Mouse (Mus musculus): ENCODE results near the gene Asb7.

Asb7 gene

DNA sequence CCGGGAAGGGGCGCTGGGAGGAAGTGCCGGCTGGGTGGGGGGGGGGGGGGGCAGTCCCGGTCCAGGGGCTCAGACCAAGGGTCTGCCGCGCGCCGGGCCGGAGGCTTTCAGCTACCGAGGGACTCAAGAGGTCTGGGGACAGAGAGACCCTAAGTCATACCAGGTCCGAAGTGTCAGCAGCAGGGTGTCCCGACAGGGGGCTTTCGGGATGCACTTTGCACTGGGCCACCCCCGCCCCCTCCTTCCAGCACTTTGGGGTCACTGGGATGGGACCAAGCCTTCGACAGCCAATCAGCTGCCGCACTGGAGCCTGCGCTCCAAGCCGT lies at the start of gene Asb7:
Gene Asb7, minus strand, starts transcription at position 303 of the 326 bp plus-strand sequence.
- DNase-seq (ENCODE audit: low read depth): no peak

DNA sequence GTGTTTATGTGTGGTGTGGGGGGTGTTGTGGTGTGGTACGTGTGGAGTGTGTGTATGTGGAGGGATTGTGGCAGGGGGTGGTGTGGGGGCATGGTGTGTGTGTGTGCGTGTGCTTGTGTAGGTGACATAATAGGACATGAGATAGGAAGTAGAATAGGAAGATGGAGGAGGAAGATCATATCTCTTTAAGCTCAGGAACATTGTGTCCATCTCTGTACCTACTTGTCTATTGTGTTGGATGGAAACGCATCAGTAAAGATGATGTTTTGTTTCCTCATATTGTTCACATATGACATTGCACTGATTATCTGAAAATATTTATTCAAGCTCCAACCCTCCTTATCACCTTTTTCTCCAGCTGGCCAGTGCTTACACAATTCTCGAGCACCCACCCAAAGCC lies 48.0 kb upstream of the Asb7 start:
- no peak for DNase-seq (ENCODE audit: low read depth)

DNA sequence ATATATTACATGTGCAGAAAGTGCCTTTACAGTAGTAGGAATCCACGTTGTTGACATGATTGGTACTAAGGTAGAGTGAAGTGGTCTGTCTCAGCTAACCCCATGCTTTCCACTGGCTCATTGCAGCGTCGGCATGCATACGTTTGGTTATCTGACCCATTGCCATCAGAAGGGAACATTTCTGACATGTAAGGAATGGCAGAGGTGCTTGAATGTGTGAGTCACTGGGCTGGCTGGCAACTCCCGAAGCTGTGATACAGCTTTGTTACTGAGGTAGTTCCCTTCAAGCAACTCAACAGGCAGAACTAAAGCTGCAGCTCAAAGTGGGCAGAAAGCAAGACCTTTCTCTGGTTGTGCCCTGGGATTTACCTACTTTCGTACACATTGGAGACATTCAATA lies 45.6 kb upstream of the Asb7 start:
- DNase-seq (ENCODE audit: low read depth): no peak

DNA sequence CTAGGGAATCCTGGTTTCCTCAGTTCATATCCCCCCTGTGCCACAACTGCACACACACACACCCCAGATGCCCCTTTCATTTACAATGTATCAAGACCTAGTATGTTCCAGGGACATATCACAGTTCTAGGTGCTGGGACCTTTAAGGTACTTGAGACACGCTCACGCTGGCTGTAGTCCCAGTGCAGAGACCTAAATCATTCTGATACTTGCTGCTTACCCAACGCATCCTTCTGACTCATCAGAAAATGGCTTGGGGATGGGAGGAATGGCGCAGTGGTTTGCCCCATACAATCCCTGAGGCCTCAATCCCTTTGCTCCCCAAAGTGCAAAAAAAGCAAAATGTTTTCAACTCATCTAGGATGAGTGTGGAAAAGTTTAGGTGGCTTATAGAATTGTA lies 45.1 kb upstream of the Asb7 start:
- no peak for DNase-seq (ENCODE audit: low read depth)

DNA sequence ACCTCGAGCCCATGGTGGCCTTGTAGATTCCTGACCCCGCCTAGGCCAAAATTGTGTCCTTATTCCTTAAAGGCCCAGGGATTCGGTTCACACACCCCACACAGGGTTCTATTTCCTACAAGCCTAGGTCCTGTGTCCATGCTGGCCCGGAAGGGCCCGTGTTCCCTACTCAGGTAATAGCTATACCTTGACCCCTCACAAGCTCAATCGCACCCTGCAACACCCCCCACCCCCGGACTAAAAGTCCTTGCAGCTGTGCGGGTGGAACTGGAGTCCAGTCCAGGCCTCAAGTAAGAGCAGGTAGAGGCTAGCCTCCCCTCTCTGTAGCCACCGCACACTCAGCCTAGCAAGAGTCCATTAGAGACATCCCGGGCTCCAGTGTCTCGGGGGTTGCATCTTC lies 44.5 kb upstream of the Asb7 start:
- no peak for DNase-seq (ENCODE audit: low read depth)

DNA sequence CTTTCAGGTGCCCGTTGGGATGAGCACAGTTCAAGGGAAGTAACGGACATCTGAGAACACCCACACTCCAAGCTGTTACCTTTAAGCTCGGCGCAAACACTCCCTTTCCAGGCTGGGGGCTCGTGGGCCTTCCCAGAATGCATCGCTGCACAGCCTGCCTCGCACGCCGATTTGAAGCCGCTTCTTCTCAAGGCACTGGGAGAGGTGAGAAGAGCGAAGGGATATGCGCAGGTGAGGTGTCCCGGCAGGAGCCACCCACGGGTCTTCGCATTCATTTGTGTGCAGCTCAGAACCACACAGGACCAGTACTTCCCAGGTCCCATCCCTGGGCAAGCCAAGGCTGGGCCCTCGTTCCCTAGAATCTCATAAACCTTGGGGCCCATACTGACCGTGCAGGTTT lies 44.0 kb upstream of the Asb7 start:
- no peak for DNase-seq (ENCODE audit: low read depth)

DNA sequence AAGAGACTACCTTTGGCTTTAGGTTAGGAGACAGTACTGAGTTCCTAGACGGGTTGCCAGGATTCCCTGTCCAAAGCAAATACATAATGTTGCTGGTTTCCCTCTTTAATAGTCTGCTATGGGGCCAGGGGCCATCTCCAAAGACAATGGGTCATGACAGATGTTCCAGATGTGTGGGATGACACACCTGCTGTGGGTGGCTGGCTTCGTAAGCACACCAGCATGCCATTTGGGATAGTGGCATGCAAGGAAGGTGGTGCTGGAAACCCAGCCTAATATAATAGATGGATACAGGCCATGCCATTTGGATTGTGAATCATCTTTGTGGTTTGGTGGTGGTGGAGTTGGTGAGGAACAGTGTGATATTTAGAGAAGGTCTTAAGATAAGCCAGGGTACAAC lies 39.8 kb upstream of the Asb7 start:
- DNase-seq (ENCODE audit: low read depth): no peak

DNA sequence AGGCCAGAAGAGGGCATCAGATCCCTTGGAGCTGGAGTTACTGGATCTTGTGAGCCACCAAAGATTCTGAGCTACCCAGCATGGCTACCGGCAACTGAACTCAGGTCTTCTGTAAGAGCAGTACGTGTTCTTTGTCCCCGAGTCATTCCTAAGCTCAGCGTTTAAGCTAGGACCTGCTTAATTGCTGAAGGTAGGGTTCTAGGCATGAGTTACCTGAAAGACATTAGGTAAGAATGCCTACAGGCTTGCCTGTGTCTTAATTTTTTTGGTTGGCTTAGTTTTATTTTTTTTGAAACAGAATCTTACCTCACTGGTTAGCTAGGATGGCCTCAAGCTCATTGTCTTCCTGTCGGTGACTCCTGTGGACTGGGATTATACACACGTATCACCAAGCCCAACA lies 38.7 kb upstream of the Asb7 start:
- peak; percentile 9 for DNase-seq (ENCODE audit: low read depth)

DNA sequence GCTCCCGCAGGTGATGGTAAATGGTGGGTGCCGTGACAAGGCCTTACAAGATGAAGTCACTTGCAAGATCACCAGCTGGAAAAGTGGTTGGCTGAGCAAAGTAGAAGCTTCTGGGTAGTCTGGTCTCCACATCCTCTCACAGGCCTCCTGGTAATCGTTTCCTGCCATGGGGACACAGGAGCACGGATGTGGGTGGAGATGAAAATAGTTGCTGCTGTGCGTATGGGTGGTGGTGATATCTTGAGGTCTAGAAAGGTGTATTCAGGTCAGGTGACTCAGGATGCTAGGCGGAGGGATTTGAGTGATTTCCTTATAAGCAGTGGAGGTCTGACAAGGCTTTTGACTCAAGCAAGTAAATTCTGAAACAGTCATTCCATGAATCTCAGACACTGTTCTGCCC lies 35.6 kb upstream of the Asb7 start:
- DNase-seq (ENCODE audit: low read depth): peak; percentile 11

DNA sequence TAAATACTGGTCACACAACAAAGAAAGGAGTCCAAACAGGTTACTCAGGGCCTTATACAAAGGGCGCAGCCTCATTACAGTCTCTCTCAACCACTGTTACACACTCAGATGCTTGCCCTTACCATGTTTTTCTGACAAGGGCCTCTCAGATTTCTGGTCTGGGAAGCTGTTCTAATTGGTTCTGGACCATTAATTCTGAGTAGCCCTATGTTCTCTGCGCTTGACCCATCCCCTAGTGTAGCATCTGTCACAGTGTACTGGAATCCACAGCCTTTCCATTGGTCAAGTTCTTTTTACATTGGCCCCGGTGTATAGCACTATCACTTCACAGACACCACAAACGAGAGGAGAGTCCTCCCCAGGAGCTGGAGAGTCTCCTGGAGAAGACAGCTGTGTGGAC lies 35.1 kb upstream of the Asb7 start:
- no peak for DNase-seq (ENCODE audit: low read depth)

DNA sequence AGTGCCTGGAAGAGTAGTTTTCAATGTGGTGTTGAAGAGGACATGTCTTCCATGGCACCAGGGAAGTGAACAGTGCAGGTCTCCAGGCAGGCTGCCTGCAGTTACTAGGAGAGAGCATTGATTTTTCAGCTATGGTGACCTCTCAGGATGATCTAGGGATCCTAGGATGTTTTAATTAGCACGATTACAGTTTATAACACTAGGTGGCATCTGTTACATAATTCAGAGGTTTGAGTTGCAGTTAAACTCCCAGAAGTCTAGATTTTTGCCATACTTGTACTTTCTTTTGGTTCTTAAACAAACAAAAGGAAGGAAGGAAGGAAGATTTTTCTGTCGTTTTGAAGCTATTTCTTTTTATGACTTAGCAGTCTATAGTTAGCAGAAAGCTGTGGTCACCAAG lies 21.8 kb upstream of the Asb7 start:
- peak; percentile 35 for DNase-seq (ENCODE audit: low read depth)

DNA sequence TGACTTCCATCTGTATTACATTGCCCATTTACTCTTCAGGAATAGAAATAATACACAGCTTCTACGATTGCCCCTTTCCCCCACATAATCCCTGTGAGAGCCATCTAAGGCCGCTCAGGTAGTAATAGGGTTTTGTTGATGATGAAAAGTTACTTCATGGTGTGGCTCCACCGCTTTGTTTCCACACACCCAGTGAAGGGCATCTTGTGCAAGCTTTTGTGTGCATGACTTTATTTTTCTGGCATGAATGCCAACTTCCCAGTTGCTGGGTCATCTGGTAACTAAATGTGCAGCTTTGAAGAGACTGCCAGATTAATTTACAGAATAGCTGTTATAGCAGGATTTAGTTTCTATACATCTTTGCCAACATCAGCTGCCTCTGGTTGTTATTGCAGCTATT lies 15.2 kb upstream of the Asb7 start:
- peak; percentile 35 for DNase-seq (ENCODE audit: low read depth)

DNA sequence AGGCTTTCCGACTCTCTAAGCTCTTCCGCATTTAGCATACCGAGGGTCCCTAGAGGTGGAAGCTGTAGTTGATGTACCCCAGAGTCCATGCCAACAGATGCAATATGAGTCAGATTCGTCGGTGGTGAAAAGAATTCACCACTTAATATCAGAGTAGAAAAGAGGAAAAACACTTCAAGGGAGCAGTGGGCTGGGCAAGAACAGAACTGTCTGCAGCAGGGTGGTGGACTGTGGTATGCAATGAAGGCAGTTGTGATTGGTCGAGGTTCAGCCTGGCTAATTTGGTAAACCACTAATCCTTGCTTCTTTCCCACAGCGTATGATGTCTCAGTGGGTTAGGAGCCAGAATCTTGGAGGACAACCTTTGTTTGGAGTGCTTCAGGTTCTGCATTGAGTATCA lies 13.3 kb upstream of the Asb7 start:
- DNase-seq (ENCODE audit: low read depth): no peak

DNA sequence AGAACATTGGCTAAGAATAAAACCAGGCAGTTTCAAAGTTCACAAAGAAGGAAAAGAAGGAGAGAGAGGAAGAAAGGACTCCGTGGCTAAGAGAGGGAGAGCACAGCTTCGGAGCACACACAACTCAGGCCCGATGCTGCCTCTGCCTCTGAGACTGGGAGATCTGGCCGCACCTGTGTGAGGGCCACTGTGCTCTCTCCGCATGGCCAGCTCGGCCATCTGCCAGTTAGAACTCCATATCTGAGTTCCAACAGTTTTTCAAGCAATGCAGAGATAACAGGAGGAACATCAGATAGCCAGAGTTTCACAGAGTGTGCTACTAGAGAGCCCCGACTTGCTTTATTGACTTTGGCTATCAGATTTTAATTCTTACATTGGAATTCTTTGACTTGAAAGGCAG lies 5.1 kb upstream of the Asb7 start:
- no peak for DNase-seq (ENCODE audit: low read depth)

DNA sequence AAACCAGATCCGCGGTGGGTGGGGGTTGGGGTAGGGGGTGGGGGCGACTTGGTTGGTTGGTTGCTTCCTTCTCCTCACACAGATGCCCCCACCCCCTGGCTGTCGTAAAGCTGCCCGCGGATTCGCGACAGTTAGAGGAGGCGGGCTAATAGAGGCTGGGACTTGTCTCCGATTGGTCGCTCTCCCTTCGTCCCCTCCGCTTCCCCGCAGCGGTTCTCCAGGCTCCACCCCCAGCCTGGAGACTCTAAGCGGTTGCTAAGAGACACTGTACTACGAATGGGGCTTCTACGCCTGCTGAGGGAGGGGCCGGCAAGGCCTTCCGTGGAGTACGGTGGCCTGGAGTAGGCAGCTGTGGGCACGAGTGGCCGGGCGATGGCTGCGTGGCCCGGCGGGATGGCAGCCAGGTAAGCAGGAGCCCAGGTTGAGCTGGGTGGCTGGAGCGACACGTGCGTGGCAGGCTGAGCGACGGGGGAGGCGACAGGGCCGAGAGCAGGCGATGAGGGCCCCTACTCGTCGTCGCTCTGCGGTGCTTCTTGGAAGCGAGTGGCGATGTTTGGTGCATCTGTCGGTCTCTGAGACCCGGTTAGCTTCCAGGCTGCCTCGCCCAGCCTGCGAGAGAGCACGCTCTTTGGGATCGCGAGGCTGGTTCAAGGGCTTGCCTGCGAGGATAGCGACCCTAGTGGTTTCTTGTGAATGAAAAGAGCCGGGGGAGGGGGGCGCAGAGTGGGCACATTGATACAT lies 394 bp upstream of the Asb7 start, which contains the start of gene Lins1:
Gene Lins1, plus strand, starts transcription at position 270 of the 741 bp plus-strand sequence.
- DNase-seq (ENCODE audit: low read depth): peak; percentile 100

DNA sequence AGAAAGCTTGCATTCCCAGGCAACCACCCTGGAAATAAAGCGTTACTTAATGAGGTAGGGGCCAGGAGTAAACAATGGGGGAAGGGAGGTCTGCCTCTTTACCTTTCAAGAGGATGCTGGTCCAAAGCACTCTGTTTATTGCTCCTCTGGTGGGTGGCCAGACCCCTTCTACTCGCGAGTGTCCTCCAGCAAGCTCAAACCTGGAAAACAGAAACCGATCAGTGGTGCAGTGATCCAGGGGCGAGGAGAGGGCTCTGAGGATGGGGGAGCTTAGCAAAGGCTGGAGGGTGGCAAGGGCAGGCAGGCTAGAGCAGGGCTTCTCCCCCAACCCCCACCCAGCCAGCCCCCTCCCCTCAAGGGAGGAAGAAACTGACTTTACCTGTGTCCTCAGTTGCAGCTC lies 675 bp downstream of the Asb7 start:
- no peak for DNase-seq (ENCODE audit: low read depth)

DNA sequence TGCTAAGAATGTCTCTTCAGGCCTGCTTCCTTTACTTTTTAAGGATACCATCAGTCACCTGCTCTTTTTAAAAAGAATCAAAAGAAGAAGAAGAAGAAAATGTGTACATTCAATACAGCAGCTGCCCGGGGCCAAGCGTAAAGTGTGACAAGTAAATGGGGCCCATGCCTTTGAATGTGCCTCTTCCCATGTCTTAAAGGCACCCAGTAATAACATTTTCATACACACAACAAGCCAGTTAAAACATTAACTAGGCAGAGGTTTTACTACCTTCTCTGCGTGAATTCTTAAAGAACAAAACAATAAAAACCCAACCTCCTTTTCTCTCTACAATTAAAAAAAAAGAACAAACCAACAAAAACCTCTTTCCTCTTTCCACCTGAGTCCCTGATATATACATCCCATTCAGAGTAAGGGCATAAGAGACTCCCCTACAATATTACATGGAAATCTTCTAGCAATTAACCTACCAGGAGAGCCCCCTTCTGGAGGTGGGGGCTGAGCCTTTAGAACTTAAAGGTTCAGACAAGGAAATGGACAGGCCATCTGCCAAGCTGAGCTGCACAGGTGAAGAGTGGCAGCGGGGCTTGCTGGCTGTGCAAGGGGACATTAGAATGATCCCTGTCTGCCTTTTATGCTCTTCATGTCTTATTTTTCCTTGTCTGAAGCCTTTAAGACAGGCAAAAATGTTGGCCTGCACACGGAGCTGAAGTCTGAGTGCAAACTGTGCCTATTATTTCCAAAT lies 7.1 kb downstream of the Asb7 start:
- no peak for DNase-seq (ENCODE audit: low read depth)

DNA sequence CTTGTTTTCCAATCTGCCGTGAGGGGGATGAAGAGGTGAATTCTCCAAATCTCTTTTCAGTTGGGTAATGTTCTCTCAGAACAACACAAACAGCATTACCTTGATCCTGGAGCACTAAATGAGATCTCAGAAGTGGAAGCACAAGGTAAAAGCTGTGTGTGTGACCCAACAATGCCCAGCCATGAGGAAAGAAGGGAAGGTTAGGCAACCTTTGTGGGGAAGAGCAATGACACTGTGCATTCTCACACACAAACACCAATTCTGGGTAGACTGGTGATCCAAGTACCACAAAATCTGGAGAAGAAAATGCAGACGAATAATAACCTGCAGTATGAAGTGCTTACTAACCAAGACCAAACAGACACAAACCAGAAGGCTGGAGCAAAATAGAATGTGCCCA lies 13.6 kb downstream of the Asb7 start:
- no peak for DNase-seq (ENCODE audit: low read depth)

DNA sequence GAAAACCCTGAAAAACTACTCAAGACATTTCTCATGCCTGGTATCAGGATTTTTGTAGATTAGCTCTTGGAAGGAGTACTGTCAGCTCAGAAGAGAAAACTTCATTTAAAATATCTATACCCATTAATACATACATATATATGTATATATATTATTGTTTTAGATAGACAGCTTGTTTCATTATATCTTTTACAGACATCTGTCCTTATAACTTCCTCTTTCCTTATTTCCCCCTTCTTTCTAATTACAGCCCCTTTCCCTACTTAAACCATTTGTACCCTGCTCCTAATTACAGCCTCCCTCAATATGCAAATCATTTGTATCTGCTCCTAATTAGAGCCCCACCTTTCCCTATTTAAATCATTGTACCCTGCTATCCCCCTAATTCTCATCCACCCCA lies 22.3 kb downstream of the Asb7 start:
- DNase-seq (ENCODE audit: low read depth): no peak

DNA sequence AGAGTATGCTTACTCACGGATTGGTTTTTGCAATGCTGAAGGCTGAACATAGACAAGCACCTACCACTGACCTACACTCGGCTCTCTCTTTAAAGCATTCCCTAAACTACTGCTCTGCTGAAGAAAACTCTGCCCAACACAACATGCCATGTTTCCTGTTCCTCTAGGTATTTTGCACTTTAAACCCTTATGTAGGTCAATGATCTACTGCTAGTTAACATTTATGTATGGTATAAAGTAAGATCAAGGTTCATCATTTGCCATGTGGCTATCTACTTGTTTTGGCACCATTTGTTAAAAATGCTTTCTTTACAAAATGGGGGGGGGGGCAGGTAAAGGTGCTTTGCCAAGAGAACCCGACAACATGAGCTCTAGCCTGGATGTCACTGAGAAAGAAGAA lies 25.8 kb downstream of the Asb7 start:
- no peak for DNase-seq (ENCODE audit: low read depth)

DNA sequence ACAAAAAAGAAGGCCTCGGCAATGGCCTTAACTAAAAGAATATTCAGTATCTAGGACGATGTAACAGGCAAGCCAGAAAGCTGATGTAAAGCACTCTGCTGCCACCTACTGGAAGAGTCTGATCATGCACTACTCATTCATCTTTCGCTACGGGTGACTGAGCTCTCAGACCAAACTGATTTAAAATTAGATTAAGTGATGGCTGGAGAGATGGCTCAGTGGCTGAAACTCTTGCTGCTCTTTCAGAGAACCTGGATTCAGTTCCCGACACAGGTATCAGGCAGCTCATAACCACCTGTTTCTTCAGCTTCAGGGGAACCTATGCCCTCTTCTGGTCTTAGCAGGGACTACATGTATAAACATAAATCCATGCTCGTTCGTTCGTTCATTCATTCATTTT lies 27.8 kb downstream of the Asb7 start:
- peak; percentile 85 for DNase-seq (ENCODE audit: low read depth)

DNA sequence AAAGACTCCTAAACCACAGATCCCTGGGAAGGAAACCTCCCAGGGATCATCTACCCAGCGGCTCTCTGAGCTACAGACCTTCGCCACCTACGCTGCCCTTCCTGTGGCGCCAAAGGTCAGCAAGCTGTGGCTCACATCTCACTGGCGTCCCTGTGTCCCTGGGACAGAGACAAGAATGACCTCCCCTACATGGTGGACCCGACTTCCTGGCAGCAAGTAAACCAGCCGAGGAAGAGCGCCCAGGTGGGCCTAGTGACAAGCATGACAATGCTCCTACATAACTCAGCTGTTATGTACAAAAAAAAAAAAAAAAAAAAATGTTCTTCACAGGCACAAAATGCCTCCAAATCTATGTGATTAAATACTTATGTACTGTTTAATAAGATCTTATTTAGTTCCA lies 28.4 kb downstream of the Asb7 start:
- DNase-seq (ENCODE audit: low read depth): no peak

DNA sequence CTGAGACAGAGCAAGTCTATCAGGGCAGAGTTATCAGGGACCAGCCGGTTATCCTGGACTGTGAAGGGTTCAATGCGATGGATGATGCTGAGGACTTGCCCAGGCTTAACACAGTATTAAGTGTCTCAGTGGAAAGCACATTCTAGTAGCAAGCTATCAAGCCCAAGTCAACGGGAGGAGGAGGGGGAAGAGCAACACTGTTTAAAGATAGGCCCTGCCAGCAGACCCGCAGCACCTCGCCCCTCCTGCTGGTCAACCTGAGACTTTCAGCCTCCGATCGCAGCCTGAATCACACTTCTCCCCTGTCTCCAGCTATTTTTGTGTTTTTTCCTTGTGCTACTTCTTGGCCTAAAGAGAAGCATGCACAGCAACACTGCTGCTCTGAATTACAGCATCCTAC lies 29.1 kb downstream of the Asb7 start:
- peak; percentile 27 for DNase-seq (ENCODE audit: low read depth)

DNA sequence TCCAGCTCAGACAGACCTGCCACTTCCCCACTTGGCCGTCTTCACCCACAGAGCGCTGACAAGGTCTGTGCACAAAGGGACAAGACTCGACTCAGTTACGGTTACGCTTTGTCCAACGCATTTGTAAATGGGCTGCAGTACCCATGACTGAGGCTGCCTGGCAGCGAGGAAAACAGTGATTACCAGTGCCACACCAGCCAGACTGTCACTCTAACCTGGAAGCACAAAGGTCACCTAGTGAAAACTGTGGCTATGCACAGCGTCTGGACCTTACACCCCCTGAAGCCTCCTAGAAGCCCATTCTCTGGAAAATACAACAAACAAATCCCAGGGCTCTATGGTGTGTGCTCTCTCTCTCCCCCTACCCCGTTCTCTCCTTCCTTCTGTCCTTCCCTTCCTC lies 33.9 kb downstream of the Asb7 start:
- DNase-seq (ENCODE audit: low read depth): no peak
